ENCODE assay signal across 10 mouse cellular contexts in the genomic region with DNA sequence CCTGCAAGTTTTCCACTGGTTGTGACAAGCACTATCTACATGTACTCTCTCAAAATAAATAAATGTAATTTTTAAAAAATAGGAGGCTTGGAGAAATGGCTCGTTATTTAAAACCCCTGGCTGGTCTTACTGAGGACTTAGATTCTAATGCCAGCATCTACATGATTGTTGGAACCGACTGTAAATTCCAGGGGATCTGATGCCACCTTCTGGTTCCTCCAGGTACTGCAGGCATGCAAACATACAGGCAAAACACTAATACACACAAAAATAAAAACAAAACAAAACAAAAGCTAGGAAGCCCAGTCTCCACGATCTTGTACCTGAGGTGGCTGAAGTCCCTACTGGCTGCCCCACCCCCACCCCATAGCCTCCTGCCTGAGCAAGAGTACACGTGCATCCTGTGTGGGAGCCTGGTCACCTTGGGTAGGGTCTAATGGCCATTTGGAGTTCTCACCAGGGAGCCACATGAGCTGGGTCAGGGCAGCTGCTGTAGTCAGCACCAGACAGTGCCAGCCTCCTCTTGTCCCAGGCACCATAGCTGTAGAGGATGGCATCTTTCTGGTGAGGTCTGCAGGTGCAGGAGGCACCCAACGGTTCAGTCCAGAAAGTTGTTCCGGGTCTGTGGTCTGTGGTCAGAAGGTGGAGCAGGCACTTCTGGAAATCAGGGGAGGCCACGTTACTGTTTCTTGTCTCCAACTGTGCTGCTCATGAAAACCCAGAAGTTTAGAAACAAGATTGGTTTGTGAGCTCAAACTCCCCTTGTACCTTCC. TPM values are rescaled to one million over a fixed set of nuclear protein-coding genes. Genes with fewer than 3 reads are reported as not detected.
DNase-seq lines count a peak whose midpoint lies in the region; ATAC-seq and TF ChIP-seq lines count a peak whose summit lies in the region.
"Had no signal": no experiment of that assay in that cellular context is flagged by ENCODE, and none has a peak within 500 bp of the region (broad histone marks: within the 10 kb centered on the region; RNA-seq: fewer than 3 reads in every experiment).

No protein-coding gene starts in this region.

- 39% methylated on average over 7 of the region's 7 CpGs for WGBS in hindbrain, embryonic 10.5 days
- 38% methylated on average over 7 of the region's 7 CpGs for WGBS in hindbrain, embryonic 12.5 days
- 39% methylated on average over 7 of the region's 7 CpGs for WGBS in forebrain, postnatal 0 days

- peak; percentile 28; the same call in 1 of the 2 replicates for TF ChIP-seq CTCF in bone marrow macrophage, adult 2 months (IDR thresholded peaks at IDR 0.05; ENCODE audit: low read depth, low read length)
- TF ChIP-seq CTCF in forebrain, postnatal 0 days (IDR thresholded peaks at IDR 0.05; ENCODE audit: low read depth) = peak; percentile 88

- H3K4me2 ChIP-seq in hindbrain, embryonic 12.5 days (replicated peaks) = no peak overlapping the region
- H3K4me2 ChIP-seq in forebrain, postnatal 0 days (ENCODE audit: low read depth) = no peak overlapping the region
- H3K4me2 ChIP-seq: embryonic facial prominence, embryonic 12.5 days; midbrain, embryonic 12.5 days had no signal

- DNase-seq in hindbrain, embryonic 10.5 days (ENCODE audit: low spot score) = peak; percentile 81
- peak; percentile 87 for DNase-seq in forebrain, postnatal 0 days
- DNase-seq in kidney, postnatal 4 days = peak; percentile 90 to 92
- peak; percentile 88 for DNase-seq in splenic B cell, adult 2 months (ENCODE audit: low read depth, low spot score)

- no peaks in the 10 kb centered on the region for H3K36me3 ChIP-seq in hindbrain, embryonic 10.5 days
- no peaks in the 10 kb centered on the region for H3K36me3 ChIP-seq in hindbrain, embryonic 12.5 days
- no peaks in the 10 kb centered on the region for H3K36me3 ChIP-seq in forebrain, postnatal 0 days (ENCODE audit: insufficient read depth)
- no peaks in the 10 kb centered on the region for H3K36me3 ChIP-seq in megakaryocyte, embryonic 14.5 days (replicated peaks; ENCODE audit: low read length)
- H3K36me3 ChIP-seq in splenic B cell, adult 2 months (ENCODE audit: control insufficient read depth, insufficient read depth, low read length, poor library complexity, severe bottlenecking) = no peaks in the 10 kb centered on the region
- H3K36me3 ChIP-seq: embryonic facial prominence, embryonic 12.5 days; midbrain, embryonic 12.5 days had no signal

- H3K27ac ChIP-seq in hindbrain, embryonic 10.5 days = no peak overlapping the region
- H3K27ac ChIP-seq in hindbrain, embryonic 12.5 days = no peak overlapping the region
- no peak overlapping the region for H3K27ac ChIP-seq in bone marrow macrophage, adult 2 months (ENCODE audit: insufficient read depth, low read depth, low read length)
- no peak overlapping the region for H3K27ac ChIP-seq in forebrain, postnatal 0 days (ENCODE audit: low read depth, low read length)
- H3K27ac ChIP-seq: embryonic facial prominence, embryonic 12.5 days; midbrain, embryonic 12.5 days had no signal

- peaks cover 15% of the 10 kb centered on the region for H3K27me3 ChIP-seq in hindbrain, embryonic 10.5 days (ENCODE audit: insufficient read depth, poor library complexity, severe bottlenecking)
- peaks cover 13% of the 10 kb centered on the region for H3K27me3 ChIP-seq in hindbrain, embryonic 12.5 days
- H3K27me3 ChIP-seq in forebrain, postnatal 0 days (ENCODE audit: insufficient read depth, low read length) = no peaks in the 10 kb centered on the region; the same call in 1 of the 2 replicates
- peaks cover 26% of the 10 kb centered on the region for H3K27me3 ChIP-seq in megakaryocyte, embryonic 14.5 days (replicated peaks)
- H3K27me3 ChIP-seq in splenic B cell, adult 2 months (ENCODE audit: control insufficient read depth, insufficient read depth, low read length, poor library complexity, severe bottlenecking) = no peaks in the 10 kb centered on the region
- H3K27me3 ChIP-seq: embryonic facial prominence, embryonic 12.5 days had no signal

- TF ChIP-seq POLR2A in bone marrow macrophage, adult 2 months (IDR thresholded peaks at IDR 0.05; ENCODE audit: borderline replicate concordance, low read depth, low read length) = no peak

- no peaks in the 10 kb centered on the region for H3K9me3 ChIP-seq in hindbrain, embryonic 10.5 days
- no peaks in the 10 kb centered on the region for H3K9me3 ChIP-seq in hindbrain, embryonic 12.5 days (replicated peaks)
- no peaks in the 10 kb centered on the region for H3K9me3 ChIP-seq in forebrain, postnatal 0 days (ENCODE audit: low read length)
- H3K9me3 ChIP-seq in megakaryocyte, embryonic 14.5 days = no peaks in the 10 kb centered on the region
- H3K9me3 ChIP-seq: embryonic facial prominence, embryonic 12.5 days; midbrain, embryonic 12.5 days had no signal

- no peak for ATAC-seq in hindbrain, embryonic 12.5 days (ENCODE audit: low FRiP score)
- ATAC-seq in CD4-positive, CD25-positive, alpha-beta regulatory T cell, adult 4 months = peak; percentile 41
- no peak for ATAC-seq in forebrain, postnatal 0 days

- no peak overlapping the region for H3K9ac ChIP-seq in hindbrain, embryonic 12.5 days
- H3K9ac ChIP-seq in forebrain, postnatal 0 days = no peak overlapping the region
- H3K9ac ChIP-seq: embryonic facial prominence, embryonic 12.5 days; midbrain, embryonic 12.5 days had no signal

- H3K4me3 ChIP-seq in hindbrain, embryonic 10.5 days = no peak overlapping the region
- H3K4me3 ChIP-seq in hindbrain, embryonic 12.5 days = no peak overlapping the region
- H3K4me3 ChIP-seq in bone marrow macrophage, adult 2 months (ENCODE audit: insufficient read depth, low read length) = no peak overlapping the region
- H3K4me3 ChIP-seq in forebrain, postnatal 0 days (ENCODE audit: low read depth, low read length) = no peak overlapping the region
- H3K4me3 ChIP-seq in megakaryocyte, embryonic 14.5 days (replicated peaks) = peak overlapping the region; percentile 68
- H3K4me3 ChIP-seq: embryonic facial prominence, embryonic 12.5 days; midbrain, embryonic 12.5 days had no signal

- H3K4me1 ChIP-seq in hindbrain, embryonic 10.5 days (replicated peaks) = peaks cover 17% of the 10 kb centered on the region
- H3K4me1 ChIP-seq in hindbrain, embryonic 12.5 days = peaks cover 9% of the 10 kb centered on the region; the same call in 1 of the 2 replicates
- no peaks in the 10 kb centered on the region for H3K4me1 ChIP-seq in bone marrow macrophage, adult 2 months (ENCODE audit: control insufficient read depth, insufficient read depth, low read length)
- H3K4me1 ChIP-seq in forebrain, postnatal 0 days (ENCODE audit: insufficient read depth) = no peaks in the 10 kb centered on the region
- H3K4me1 ChIP-seq in megakaryocyte, embryonic 14.5 days = peaks cover 37% of the 10 kb centered on the region
- H3K4me1 ChIP-seq: embryonic facial prominence, embryonic 12.5 days had no signal

RNA-seq across cellular contexts. Expression of gene Prss57, which starts 2.2 kb away (rescaled TPM):
- polyA plus RNA-seq in hindbrain, embryonic 10.5 days (2016; fragmentation: Nextera tagmentation; extraction: Ambion mirVana) = 0.10 TPM in 1 of 2 replicates, not detected in the other
- 0.23 and 0.30 TPM in 2 replicates for polyA plus RNA-seq in hindbrain, embryonic 12.5 days (2016; fragmentation: Nextera tagmentation; extraction: Ambion mirVana)
- polyA plus RNA-seq in CD4-positive, CD25-positive, alpha-beta regulatory T cell, adult 4 months (2017; shearing (Covaris generic)) = not detected
- not detected in 2 replicates for polyA plus RNA-seq in bone marrow macrophage, adult 2 months (2012; ENCODE audit: insufficient read depth, insufficient read length, missing spikeins)
- 0.31 TPM in 1 of 2 replicates, not detected in the other for total RNA-seq in forebrain, postnatal 0 days (2014; rRNA removed)
- 0.35 and 0.67 TPM in 2 replicates for polyA plus RNA-seq in forebrain, postnatal 0 days (2015; fragmentation: Nextera tagmentation; extraction: Ambion mirVana)
- 0.70 TPM in 1 of 2 replicates, not detected in the other for polyA plus RNA-seq in megakaryocyte, embryonic 14.5 days (2012; ENCODE audit: insufficient read depth, low replicate concordance)

RNA-seq across cellular contexts. Expression of gene Palm, which starts 4.8 kb away (rescaled TPM):
- 142 and 175 TPM in 2 replicates for polyA plus RNA-seq in hindbrain, embryonic 10.5 days (2016; fragmentation: Nextera tagmentation; extraction: Ambion mirVana)
- polyA plus RNA-seq in hindbrain, embryonic 12.5 days (2016; fragmentation: Nextera tagmentation; extraction: Ambion mirVana) = 189 and 198 TPM in 2 replicates
- under 1 TPM in 1 of 2 experiments, not detected in 1; 0.23 TPM for polyA plus RNA-seq in CD4-positive, CD25-positive, alpha-beta regulatory T cell, adult 4 months (2017; shearing (Covaris generic))
- polyA plus RNA-seq in bone marrow macrophage, adult 2 months (2012; ENCODE audit: insufficient read depth, insufficient read length, missing spikeins) = 2.9 and 3.4 TPM in 2 replicates
- 154 and 178 TPM in 2 replicates for total RNA-seq in forebrain, postnatal 0 days (2014; rRNA removed)
- polyA plus RNA-seq in forebrain, postnatal 0 days (2015; fragmentation: Nextera tagmentation; extraction: Ambion mirVana) = 351 and 365 TPM in 2 replicates
- polyA plus RNA-seq in megakaryocyte, embryonic 14.5 days (2012; ENCODE audit: insufficient read depth, low replicate concordance) = 39.0 and 54.6 TPM in 2 replicates

RNA-seq across cellular contexts. Expression of gene Fstl3, which starts 11.5 kb away (rescaled TPM):
- polyA plus RNA-seq in hindbrain, embryonic 10.5 days (2016; fragmentation: Nextera tagmentation; extraction: Ambion mirVana) = 1.7 and 1.8 TPM in 2 replicates
- polyA plus RNA-seq in hindbrain, embryonic 12.5 days (2016; fragmentation: Nextera tagmentation; extraction: Ambion mirVana) = 2.3 and 2.7 TPM in 2 replicates
- polyA plus RNA-seq in CD4-positive, CD25-positive, alpha-beta regulatory T cell, adult 4 months (2017; shearing (Covaris generic)) = under 1 TPM in 1 of 2 experiments, not detected in 1; 0.53 TPM
- polyA plus RNA-seq in bone marrow macrophage, adult 2 months (2012; ENCODE audit: insufficient read depth, insufficient read length, missing spikeins) = 1.0 and 1.1 TPM in 2 replicates
- total RNA-seq in forebrain, postnatal 0 days (2014; rRNA removed) = 2.1 and 4.5 TPM in 2 replicates
- polyA plus RNA-seq in forebrain, postnatal 0 days (2015; fragmentation: Nextera tagmentation; extraction: Ambion mirVana) = 1.7 and 2.8 TPM in 2 replicates
- 1.6 TPM in 1 of 2 replicates, not detected in the other for polyA plus RNA-seq in megakaryocyte, embryonic 14.5 days (2012; ENCODE audit: insufficient read depth, low replicate concordance)

RNA-seq across cellular contexts. Expression of gene Rnf126, which starts 21.8 kb away (rescaled TPM):
- 124 and 136 TPM in 2 replicates for polyA plus RNA-seq in hindbrain, embryonic 10.5 days (2016; fragmentation: Nextera tagmentation; extraction: Ambion mirVana)
- polyA plus RNA-seq in hindbrain, embryonic 12.5 days (2016; fragmentation: Nextera tagmentation; extraction: Ambion mirVana) = 103 and 108 TPM in 2 replicates
- polyA plus RNA-seq in CD4-positive, CD25-positive, alpha-beta regulatory T cell, adult 4 months (2017; shearing (Covaris generic)) = 1 to 10 TPM; 3.4 to 3.5 TPM
- 23.3 and 27.6 TPM in 2 replicates for polyA plus RNA-seq in bone marrow macrophage, adult 2 months (2012; ENCODE audit: insufficient read depth, insufficient read length, missing spikeins)
- total RNA-seq in forebrain, postnatal 0 days (2014; rRNA removed) = 54.1 and 88.3 TPM in 2 replicates
- 131 and 143 TPM in 2 replicates for polyA plus RNA-seq in forebrain, postnatal 0 days (2015; fragmentation: Nextera tagmentation; extraction: Ambion mirVana)
- polyA plus RNA-seq in megakaryocyte, embryonic 14.5 days (2012; ENCODE audit: insufficient read depth, low replicate concordance) = 302 and 542 TPM in 2 replicates

RNA-seq across cellular contexts. Expression of gene Misp, which starts 32.2 kb away (rescaled TPM):
- polyA plus RNA-seq in hindbrain, embryonic 10.5 days (2016; fragmentation: Nextera tagmentation; extraction: Ambion mirVana) = 1.0 and 2.4 TPM in 2 replicates
- 1.3 and 2.1 TPM in 2 replicates for polyA plus RNA-seq in hindbrain, embryonic 12.5 days (2016; fragmentation: Nextera tagmentation; extraction: Ambion mirVana)
- under 1 TPM in 1 of 2 experiments, not detected in 1; 0.27 TPM for polyA plus RNA-seq in CD4-positive, CD25-positive, alpha-beta regulatory T cell, adult 4 months (2017; shearing (Covaris generic))
- polyA plus RNA-seq in bone marrow macrophage, adult 2 months (2012; ENCODE audit: insufficient read depth, insufficient read length, missing spikeins) = 0.91 TPM in 1 of 2 replicates, not detected in the other
- 0.24 and 0.77 TPM in 2 replicates for total RNA-seq in forebrain, postnatal 0 days (2014; rRNA removed)
- polyA plus RNA-seq in forebrain, postnatal 0 days (2015; fragmentation: Nextera tagmentation; extraction: Ambion mirVana) = 0.09 and 0.41 TPM in 2 replicates
- 1.5 and 2.5 TPM in 2 replicates for polyA plus RNA-seq in megakaryocyte, embryonic 14.5 days (2012; ENCODE audit: insufficient read depth, low replicate concordance)
